Mouse (Mus musculus) hindbrain, embryonic 14.5 days (tissue): ENCODE data around the gene Cox19. TPM values are rescaled to one million over a fixed set of nuclear protein-coding genes. Genes with fewer than 3 reads are reported as not detected.
A peak's percentile ranks its signal among the peaks of the same experiment; 100 is the strongest.

Experiments used
- ATAC-seq: fragments of 200-750 bp; cut with Nextera tagmentation; 2 replicates; pipeline ENCODE4 v1.8.0; 2017; ENCODE audit warnings: moderate number of reproducible peaks, mild to moderate bottlenecking, moderate TSS enrichment, moderate library complexity; ENCODE audit not compliant: low FRiP score
- DNase-seq: peaks from one replicate; pipeline ENCODE4 v3.0.0-alpha.2; 2015; ENCODE audit warnings: low spot score
- H3K27ac ChIP-seq: fragments of 300-500 bp; sonication (generic); 2 replicates; pipeline ENCODE4 v1.5.1; 2014; ENCODE audit warnings: mild to moderate bottlenecking, moderate library complexity
- H3K27me3 ChIP-seq: fragments of 300-500 bp; sonication (generic); 2 replicates; pipeline ENCODE4 v1.6.1; 2014; ENCODE audit warnings: mild to moderate bottlenecking, low read length, mixed read lengths; ENCODE audit not compliant: control insufficient read depth, insufficient read depth
- H3K36me3 ChIP-seq: fragments of 300-500 bp; sonication (generic); replicated peaks from 2 replicates; pipeline ENCODE4 v1.6.1; 2014; ENCODE audit not compliant: control insufficient read depth, insufficient read depth
- H3K4me1 ChIP-seq: fragments of 300-500 bp; sonication (generic); replicated peaks from 2 replicates; pipeline ENCODE4 v1.6.1; 2014; ENCODE audit warnings: antibody characterized with exemption, low read length, mixed read lengths; ENCODE audit not compliant: control insufficient read depth, insufficient read depth
- H3K4me2 ChIP-seq: fragments of 300-500 bp; sonication (generic); replicated peaks from 2 replicates; pipeline ENCODE4 v1.6.1; 2014; ENCODE audit warnings: mild to moderate bottlenecking, moderate library complexity
- H3K4me3 ChIP-seq: fragments of 300-500 bp; sonication (generic); replicated peaks from 2 replicates; pipeline ENCODE4 v1.5.1; 2014; ENCODE audit warnings: mild to moderate bottlenecking, low read length
- H3K9ac ChIP-seq: fragments of 300-500 bp; sonication (generic); 2 replicates; pipeline ENCODE4 v1.6.1; 2014
- H3K9me3 ChIP-seq: fragments of 300-500 bp; sonication (generic); 2 replicates; pipeline ENCODE4 v1.6.1; 2016; ENCODE audit warnings: low read length; ENCODE audit not compliant: control insufficient read depth
- WGBS: fragments of 180-500 bp; shearing (Covaris S2); extraction: QIAGEN DNeasy Blood & Tissue Kit; methylation state at CpG from one replicate; pipeline ENCODE4 v1.1.7; 2014; 5-methylcytosine and 5-hydroxymethylcytosine counted together
- polyA plus RNA-seq: library from polyadenylated mRNA; unstranded; fragments of >200 nt; fragmentation: Nextera tagmentation; extraction: Ambion mirVana; gene quantifications from 2 replicates; pipeline ENCODE4 v1.2.1, GENCODE M21; 2014

The Cox19 gene
- polyA plus RNA-seq, 1 experiment from 2014 or later = 110 TPM

- Histone ChIP-seq H3K4me1 (peaks cover 29% of the 10 kb centered on the region), H3K36me3 (no peaks in the 10 kb centered on the region), H3K9me3 (no peaks in the 10 kb centered on the region), H3K9ac (no peak overlapping the region; the same call in 1 of the 2 replicates), H3K4me3 (no peak overlapping the region), H3K27ac (peak overlapping the region; percentile 62; the same call in 1 of the 2 replicates), H3K27me3 (no peaks in the 10 kb centered on the region), H3K4me2 (no peak overlapping the region)
- no peak for ATAC-seq
- 69% methylated on average over 9 of the region's 9 CpGs for WGBS
- no peak for DNase-seq
Observed at GRCm38 (mm10) chr5:139383234-139383633, 32.0 kb upstream of the Cox19 start.

- Histone ChIP-seq H3K4me1 (peaks cover 29% of the 10 kb centered on the region), H3K4me2 (no peak overlapping the region), H3K27me3 (no peaks in the 10 kb centered on the region), H3K27ac (peak overlapping the region; percentile 62), H3K4me3 (no peak overlapping the region), H3K9me3 (no peaks in the 10 kb centered on the region), H3K36me3 (no peaks in the 10 kb centered on the region), H3K9ac (no peak overlapping the region; the same call in 1 of the 2 replicates)
- WGBS = 61% methylated on average over 8 of the region's 8 CpGs
- no peak for ATAC-seq
- no peak for DNase-seq
Observed at GRCm38 (mm10) chr5:139382760-139383159, 31.5 kb upstream of the Cox19 start.

- 84% methylated on average over 18 of the region's 18 CpGs for WGBS
- ATAC-seq = no peak
- Histone ChIP-seq H3K27me3 (no peaks in the 10 kb centered on the region), H3K4me2 (peak overlapping the region; percentile 92), H3K9ac (no peak overlapping the region), H3K4me1 (peaks cover 29% of the 10 kb centered on the region), H3K9me3 (no peaks in the 10 kb centered on the region), H3K4me3 (no peak overlapping the region), H3K36me3 (no peaks in the 10 kb centered on the region), H3K27ac (peak overlapping the region; percentile 62)
- DNase-seq = no peak
Observed at GRCm38 (mm10) chr5:139381586-139382513, 30.6 kb upstream of the Cox19 start.

GRCm38 (mm10) chr5:139380385-139381248 lies 29.4 kb upstream of the Cox19 start:
- 1% methylated on average over 68 of the region's 73 CpGs for WGBS
- Histone ChIP-seq H3K36me3 (no peaks in the 10 kb centered on the region), H3K27me3 (no peaks in the 10 kb centered on the region), H3K27ac (no peak overlapping the region), H3K4me2 (peak overlapping the region; percentile 92), H3K4me3 (peak overlapping the region; percentile 70), H3K9ac (peak overlapping the region; percentile 71), H3K9me3 (no peaks in the 10 kb centered on the region), H3K4me1 (peaks cover 29% of the 10 kb centered on the region)
- peak; percentile 75 for DNase-seq
- ATAC-seq = peak; percentile 60

GRCm38 (mm10) chr5:139379771-139380384 lies 28.7 kb upstream of the Cox19 start:
- no peak; the same call in 1 of the 2 replicates for ATAC-seq
- WGBS = 22% methylated on average over 8 of the region's 8 CpGs
- Histone ChIP-seq H3K4me3 (peak overlapping the region; percentile 70), H3K9me3 (no peaks in the 10 kb centered on the region), H3K9ac (peak overlapping the region; percentile 71), H3K27ac (peak overlapping the region; percentile 75; the same call in 1 of the 2 replicates), H3K4me2 (peak overlapping the region; percentile 92), H3K4me1 (peaks cover 29% of the 10 kb centered on the region), H3K36me3 (no peaks in the 10 kb centered on the region), H3K27me3 (no peaks in the 10 kb centered on the region)
- DNase-seq = no peak

GRCm38 (mm10) chr5:139378986-139379629 lies 27.9 kb upstream of the Cox19 start:
- no peak overlapping the region for H3K9ac ChIP-seq
- no peak for ATAC-seq
- DNase-seq = no peak
- H3K27ac ChIP-seq = peak overlapping the region; percentile 75
- peaks cover 29% of the 10 kb centered on the region for H3K4me1 ChIP-seq
- no peaks in the 10 kb centered on the region for H3K36me3 ChIP-seq
- H3K4me3 ChIP-seq = no peak overlapping the region
- H3K27me3 ChIP-seq = no peaks in the 10 kb centered on the region
- H3K4me2 ChIP-seq = 0 out of 2 replicates have a peak overlapping the region, but pooled peaks have one; percentile 3
- no peaks in the 10 kb centered on the region for H3K9me3 ChIP-seq
- WGBS = 46% methylated on average over 21 of the region's 21 CpGs

GRCm38 (mm10) chr5:139378271-139378556 lies 27.0 kb upstream of the Cox19 start:
- Histone ChIP-seq H3K9me3 (no peaks in the 10 kb centered on the region), H3K27me3 (no peaks in the 10 kb centered on the region), H3K4me3 (no peak overlapping the region), H3K9ac (no peak overlapping the region), H3K4me2 (no peak overlapping the region), H3K36me3 (no peaks in the 10 kb centered on the region), H3K4me1 (peaks cover 28% of the 10 kb centered on the region), H3K27ac (no peak overlapping the region)
- DNase-seq (no peak), ATAC-seq (no peak)
- WGBS = 90% methylated on average over 7 of the region's 7 CpGs

GRCm38 (mm10) chr5:139377468-139378270 lies 26.5 kb upstream of the Cox19 start, which contains the start of gene Gpr146:
Gene Gpr146, plus strand, starts transcription at chr5:139377697.
- no peaks in the 10 kb centered on the region for H3K36me3 ChIP-seq
- no peak within 1 kb of the TSS for H3K9ac ChIP-seq
- DNase-seq = no peak
- peaks cover 24% of the 10 kb centered on the region for H3K4me1 ChIP-seq
- H3K9me3 ChIP-seq = no peaks in the 10 kb centered on the region
- ATAC-seq = no peak
- H3K4me2 ChIP-seq = no peak within 1 kb of the TSS
- no peak within 1 kb of the TSS for H3K4me3 ChIP-seq
- 83% methylated on average over 18 of the region's 18 CpGs for WGBS
- H3K27ac ChIP-seq = peak within 1 kb of the TSS; percentile 75
- no peaks in the 10 kb centered on the region for H3K27me3 ChIP-seq
